Mouse (Mus musculus) large intestine, adult 2 months (tissue): ENCODE data around the gene Slc12a3. TPM values are rescaled to one million over a fixed set of nuclear protein-coding genes. Genes with fewer than 3 reads are reported as not detected.

ENCODE experiments used
- DNase-seq: peaks from one replicate; pipeline ENCODE4 v3.0.0-alpha.2; 2012; ENCODE audit warnings: low read depth, low spot score
- WGBS: fragments of 180-500 bp; shearing (Covaris S2); methylation state at CpG from one replicate; pipeline ENCODE4 v1.1.7; 2018; 5-methylcytosine and 5-hydroxymethylcytosine counted together
- polyA plus RNA-seq: library from polyadenylated mRNA; depleted of rRNA; stranded (reverse); fragments of >200 nt; gene quantifications from 2 replicates; pipeline ENCODE4 v1.2.3, GENCODE M21; 2012; rRNA removed

Gene Slc12a3
- polyA plus RNA-seq, result 0.05 and 0.21 TPM in 2 replicates

GRCm38 (mm10) chr8:94328932-94329728 is at the start of gene Slc12a3:
Slc12a3 (plus strand) TSS chr8:94329201.
- no peak for DNase-seq
- 70% methylated on average over 21 of the region's 21 CpGs for WGBS

DNA sequence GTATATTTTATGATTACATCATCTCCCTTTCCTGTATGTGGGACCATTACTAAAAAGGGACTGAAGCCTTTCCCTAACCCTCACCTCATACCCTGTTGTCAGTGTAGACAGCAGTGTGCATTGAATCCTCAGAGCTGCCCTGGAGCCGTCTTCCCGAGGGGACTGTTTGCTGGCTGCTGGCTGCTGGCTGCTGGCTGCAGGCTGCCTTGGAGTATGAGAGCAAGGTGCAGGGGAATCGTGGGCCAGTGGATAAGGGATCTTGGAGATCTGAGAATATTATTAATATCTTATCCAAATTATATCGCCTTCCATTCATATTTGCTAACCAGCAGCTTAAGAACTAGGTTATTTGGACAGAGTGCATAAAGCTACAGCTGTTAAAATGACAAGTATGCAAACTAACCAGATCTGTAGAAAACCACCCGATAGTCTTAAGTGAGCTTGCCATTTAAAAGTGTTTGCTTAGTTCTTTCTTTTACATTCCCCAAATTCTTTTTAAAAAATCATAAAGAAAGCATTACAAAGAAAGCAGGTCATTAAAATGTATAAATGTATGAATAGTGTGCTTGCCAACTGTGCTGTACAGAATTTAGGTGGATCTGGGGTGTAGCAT is 48.9 kb upstream of the Slc12a3 start:
- DNase-seq, result no peak
- 72% methylated on average over 5 of the region's 5 CpGs for WGBS

DNA sequence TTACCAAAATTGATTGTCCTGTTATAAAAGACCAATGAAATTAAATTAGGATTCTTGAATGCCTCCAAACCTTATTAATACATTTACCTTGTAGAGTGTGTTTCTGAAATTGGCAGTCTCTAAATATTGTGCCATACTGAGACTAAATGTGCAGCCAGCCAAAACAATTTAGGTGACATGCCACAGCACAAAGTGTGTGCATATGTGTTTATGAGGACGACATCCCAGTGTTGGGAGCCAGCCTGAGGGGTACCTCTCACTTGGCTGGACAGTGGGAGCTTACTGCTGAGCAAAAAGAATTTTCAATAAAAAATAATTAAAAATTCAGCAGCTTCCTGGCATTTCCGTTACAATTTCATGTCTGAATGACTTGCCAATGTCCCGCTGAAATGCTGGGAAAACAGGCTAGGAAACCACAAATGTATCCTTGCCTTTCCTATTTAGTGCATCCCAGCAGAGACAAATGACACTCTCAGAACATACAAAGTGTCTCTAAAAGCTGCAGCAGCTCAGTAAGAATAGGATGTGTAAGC is 46.5 kb upstream of the Slc12a3 start:
- 91% methylated on average over 3 of the region's 3 CpGs for WGBS
- no peak for DNase-seq

DNA sequence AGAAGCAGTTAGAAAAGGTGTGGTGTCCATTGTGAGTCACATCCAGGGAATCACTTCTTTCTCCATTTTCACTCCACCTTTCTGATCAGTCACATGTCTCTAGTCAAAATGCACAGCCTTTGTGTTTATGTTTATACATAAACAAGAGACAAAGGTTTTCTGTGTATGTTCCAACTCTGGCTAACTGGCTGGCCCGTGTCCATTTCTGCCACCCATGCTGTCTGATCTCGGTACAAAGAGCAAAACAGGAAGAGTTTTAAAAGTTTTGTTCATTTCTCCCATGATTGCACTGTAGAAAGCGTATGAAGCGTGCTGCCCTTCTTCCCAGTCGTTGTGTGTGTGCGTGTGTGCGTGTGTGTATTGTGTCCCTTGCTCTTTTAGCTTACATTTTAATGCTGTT is 44.8 kb upstream of the Slc12a3 start:
- WGBS, result 79% methylated on average over 7 of the region's 7 CpGs
- DNase-seq, result no peak

GRCm38 (mm10) chr8:94290606-94291005 is 38.4 kb upstream of the Slc12a3 start:
- whole genome bisulfite sequencing, result 86% methylated on average over 5 of the region's 5 CpGs
- DNase-seq, result no peak

GRCm38 (mm10) chr8:94292072-94292471 is 36.9 kb upstream of the Slc12a3 start:
- DNase-seq, result no peak
- WGBS, result 61% methylated on average over 6 of the region's 6 CpGs

- 78% methylated on average over 8 of the region's 8 CpGs for WGBS
- DNase-seq, result no peak
These were observed 36.4 kb upstream of the Slc12a3 start for GRCm38 (mm10) chr8:94292626-94293025.

- WGBS, result 87% methylated on average over 6 of the region's 6 CpGs
- DNase-seq, result no peak
These were observed 33.3 kb upstream of the Slc12a3 start for GRCm38 (mm10) chr8:94295687-94296086.

DNA sequence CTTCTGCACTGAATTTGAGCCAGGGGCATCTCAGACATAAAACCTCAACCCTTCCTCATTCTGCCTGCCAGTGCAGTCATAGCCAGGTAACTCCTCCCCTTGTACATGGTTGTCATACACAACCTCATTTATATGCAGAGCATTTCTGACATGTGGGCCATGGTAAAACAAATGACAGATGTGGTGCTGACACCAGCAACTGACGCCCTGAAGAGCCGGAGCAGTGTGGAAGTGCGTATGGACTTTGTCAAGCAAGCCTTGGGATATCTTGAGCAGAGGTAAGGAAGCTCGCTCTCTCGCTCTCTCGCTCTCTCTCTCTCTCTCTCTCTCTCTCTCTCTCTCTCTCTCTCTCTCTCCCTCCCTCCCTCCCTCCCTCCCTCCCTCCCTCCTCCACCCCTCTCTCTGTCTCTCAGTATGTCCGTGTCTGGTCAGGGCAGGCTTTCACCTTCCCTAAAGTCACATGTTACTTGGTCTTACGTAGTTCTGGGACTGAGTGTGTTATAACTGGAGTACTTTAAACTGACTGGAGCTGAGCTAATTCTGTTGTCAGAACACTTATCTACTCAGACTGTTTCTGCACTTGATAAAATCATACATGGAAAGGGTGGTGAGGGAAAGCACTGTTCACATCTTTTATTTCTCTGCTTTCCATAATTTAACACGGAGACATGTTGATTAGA is 32.5 kb upstream of the Slc12a3 start:
- DNase-seq, result no peak

DNA sequence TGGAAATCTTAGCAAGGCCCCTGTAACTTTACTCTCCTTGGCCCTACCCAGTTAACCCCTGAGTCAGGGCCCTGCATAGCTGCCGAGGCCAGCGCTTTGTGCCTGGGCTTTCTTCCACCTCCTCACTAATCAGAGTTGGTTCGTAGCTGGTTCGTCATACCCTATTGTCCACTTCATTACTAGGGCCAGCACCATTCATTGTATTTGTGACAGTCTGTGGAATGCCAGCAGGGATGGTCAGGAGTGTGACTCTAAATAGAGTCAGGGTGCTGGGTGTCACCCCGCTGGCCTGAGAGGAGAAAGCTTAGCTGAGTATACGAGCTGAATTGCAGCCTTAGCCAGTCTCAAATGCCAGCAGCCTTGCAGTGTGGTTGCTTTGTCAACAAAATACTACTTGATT is 31.9 kb upstream of the Slc12a3 start:
- no peak for DNase-seq
- 78% methylated on average over 6 of the region's 6 CpGs for WGBS

More for the DNA sequence above, 32.5 kb upstream of the Slc12a3 start:
- WGBS, result 87% methylated on average over 9 of the region's 9 CpGs

DNA sequence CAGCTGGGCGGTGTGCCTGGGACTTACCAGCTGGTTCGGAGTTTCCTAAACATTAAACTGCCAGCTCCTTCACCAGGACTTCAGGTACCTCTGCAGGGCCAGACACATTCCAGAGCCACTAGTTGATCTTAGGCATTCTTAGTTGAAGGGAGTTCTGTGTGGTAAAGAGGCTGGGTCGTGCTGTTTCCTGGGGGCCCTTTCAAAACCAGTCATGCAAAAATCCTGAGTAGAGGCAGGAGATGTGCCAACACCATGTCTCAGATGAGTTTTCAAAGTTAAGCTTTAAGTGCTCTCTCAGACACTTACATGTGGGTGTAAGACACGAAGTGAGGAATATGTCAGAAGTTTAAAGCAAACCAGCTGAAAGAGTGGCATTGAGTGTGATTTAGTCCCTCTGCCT is 28.2 kb upstream of the Slc12a3 start:
- 71% methylated on average over 4 of the region's 4 CpGs for WGBS
- no peak for DNase-seq

- peak; percentile 64 for DNase-seq
- WGBS, result 52% methylated on average over 2 of the region's 2 CpGs
These were observed 24.6 kb upstream of the Slc12a3 start for GRCm38 (mm10) chr8:94304412-94304811.

DNA sequence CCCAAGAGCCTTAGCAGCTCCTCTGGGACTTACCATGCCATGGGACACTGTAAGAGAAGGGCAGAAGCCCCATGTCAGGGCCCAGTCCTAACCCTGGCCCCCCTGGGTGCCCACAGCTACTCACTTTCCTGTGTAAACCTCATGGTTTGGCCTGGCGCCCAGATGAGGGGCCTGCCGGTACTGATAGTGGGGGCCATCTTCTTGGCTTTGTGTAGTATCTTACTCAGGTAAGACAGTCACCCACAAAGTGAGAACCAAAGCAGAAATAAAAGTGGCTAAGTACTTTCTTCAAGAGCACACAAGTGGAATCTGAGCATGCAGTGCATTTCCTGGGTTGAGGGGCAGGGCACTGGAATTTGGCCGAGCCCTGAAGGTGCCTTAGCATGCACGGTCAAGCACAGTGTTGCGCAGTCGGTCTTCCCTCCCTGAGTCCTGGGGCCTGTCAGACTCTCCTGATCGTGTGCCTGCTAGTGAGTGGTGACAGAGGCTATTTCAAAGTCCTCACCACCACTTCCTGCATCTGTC is 21.9 kb upstream of the Slc12a3 start:
- WGBS, result 36% methylated on average over 7 of the region's 7 CpGs
- DNase-seq, result peak; percentile 19

GRCm38 (mm10) chr8:94307652-94308051 is 21.3 kb upstream of the Slc12a3 start:
- WGBS, result 47% methylated on average over 9 of the region's 9 CpGs

GRCm38 (mm10) chr8:94314069-94314468 is 14.9 kb upstream of the Slc12a3 start:
- no peak for DNase-seq
- 75% methylated on average over 2 of the region's 2 CpGs for WGBS

More at GRCm38 (mm10) chr8:94307652-94308051, 21.3 kb upstream of the Slc12a3 start:
- DNase-seq, result no peak

DNA sequence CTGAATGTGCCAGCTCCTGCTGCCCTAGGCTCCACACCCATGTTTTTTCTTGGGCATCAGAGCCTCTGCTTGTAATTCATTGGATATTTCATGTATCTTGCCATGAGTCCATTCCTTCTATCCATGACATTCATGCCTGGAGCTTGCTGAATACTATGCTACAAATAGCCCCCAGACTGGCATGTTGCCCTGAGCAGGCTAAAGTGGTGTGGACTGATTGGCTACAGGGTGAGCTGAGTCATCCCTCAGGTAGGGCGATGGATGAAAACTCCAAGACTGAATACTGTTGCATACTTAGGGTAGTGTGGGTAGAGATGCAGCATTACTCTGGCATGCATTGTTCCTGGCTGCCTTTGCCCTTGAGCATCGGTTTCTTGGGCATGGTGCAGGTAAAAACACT is 11.8 kb upstream of the Slc12a3 start:
- DNase-seq, result no peak
- WGBS, result 87% methylated on average over 2 of the region's 2 CpGs

- 89% methylated on average over 2 of the region's 2 CpGs for WGBS
These were observed 11.3 kb upstream of the Slc12a3 start for GRCm38 (mm10) chr8:94317691-94318090.

DNA sequence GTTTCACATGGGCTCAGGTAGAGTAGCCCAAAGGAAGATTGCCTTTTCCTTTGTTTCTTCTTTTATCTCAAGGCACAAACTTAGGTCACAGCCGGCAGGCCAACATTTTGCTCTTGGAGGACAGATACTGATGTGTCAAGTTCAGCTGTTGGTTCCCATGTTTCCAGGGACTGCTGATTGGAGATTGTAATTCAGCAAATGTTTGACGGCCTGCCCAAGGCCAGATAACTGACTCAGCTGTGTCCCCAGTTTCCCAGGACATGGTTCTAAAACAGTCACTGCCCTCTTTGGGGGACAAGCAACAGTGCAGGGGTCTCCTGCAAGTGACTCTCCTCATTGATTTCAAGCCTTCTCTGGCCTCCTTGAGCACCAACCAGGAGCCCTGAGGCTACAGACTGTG is 9.0 kb upstream of the Slc12a3 start:
- DNase-seq, result no peak
- WGBS, result 82% methylated on average over 2 of the region's 2 CpGs

More at GRCm38 (mm10) chr8:94317691-94318090, 11.3 kb upstream of the Slc12a3 start:
- DNase-seq, result no peak

- WGBS, result 72% methylated on average over 4 of the region's 4 CpGs
- no peak for DNase-seq
These were observed 6.9 kb upstream of the Slc12a3 start for GRCm38 (mm10) chr8:94322083-94322482.

DNA sequence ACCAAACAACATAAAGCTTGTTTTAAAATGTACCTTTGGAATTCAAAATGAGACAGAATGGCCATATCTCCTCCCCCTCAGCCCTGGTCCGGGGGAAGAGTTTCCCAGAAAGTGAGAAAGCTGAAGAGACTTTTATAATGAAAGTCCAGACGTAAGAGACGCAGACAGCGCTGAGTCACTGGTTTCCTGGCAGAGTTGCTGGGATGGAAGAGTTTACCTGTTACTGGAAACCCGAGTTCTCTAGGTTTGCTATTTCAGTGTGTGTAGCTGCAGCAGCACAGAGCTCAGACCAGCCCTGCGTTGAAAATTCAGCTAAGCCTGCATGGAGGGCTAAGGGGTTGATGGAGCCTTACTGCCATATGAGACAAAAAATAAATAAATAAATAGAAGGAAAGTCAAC is 6.0 kb upstream of the Slc12a3 start:
- WGBS, result 78% methylated on average over 6 of the region's 6 CpGs
- DNase-seq, result no peak
